Mouse (Mus musculus) CH12.LX (cell line): ENCODE results near the gene Fkbp14.

Experiments
- CHD2 ChIP-seq: IDR thresholded peaks from 2 replicates; pipeline ENCODE4 v1.6.1; 2011; ENCODE audit warnings: low read length, improper control_type of control experiment
- CTCF ChIP-seq, 2 experiments: IDR thresholded peaks in 1 of 2; conservative IDR thresholded peaks in 1 of 2; 2 replicates each; pipeline ENCODE4 v1.5.1; 2011 to 2012; ENCODE audit warnings: low read depth in 2 of 2, low read length in 2 of 2, improper control_type of control experiment in 1 of 2, inconsistent platforms in 1 of 2, mild to moderate bottlenecking in 1 of 2, moderate library complexity in 1 of 2
- E2F4 ChIP-seq: IDR thresholded peaks from 2 replicates; pipeline ENCODE4 v1.6.1; 2011; ENCODE audit warnings: low read depth, low read length, improper control_type of control experiment; ENCODE audit not compliant: insufficient replicate concordance
- EP300 ChIP-seq: IDR thresholded peaks from 2 replicates; pipeline ENCODE4 v1.6.1; 2011; ENCODE audit warnings: low read length, improper control_type of control experiment
- HCFC1 ChIP-seq: IDR thresholded peaks from 2 replicates; pipeline ENCODE4 v1.6.1; 2012; ENCODE audit warnings: low read depth, mild to moderate bottlenecking, inconsistent platforms, low read length, improper control_type of control experiment
- MAX ChIP-seq: IDR thresholded peaks from 2 replicates; pipeline ENCODE4 v1.6.1; 2011; ENCODE audit warnings: low read length, improper control_type of control experiment
- POLR2A ChIP-seq: IDR thresholded peaks from 2 replicates; pipeline ENCODE4 v1.6.1; 2011; ENCODE audit warnings: low read depth, mild to moderate bottlenecking, improper control_type of control experiment, low read length
- POLR2AphosphoS2 ChIP-seq: IDR thresholded peaks from 2 replicates; pipeline ENCODE4 v1.6.1; 2011; ENCODE audit warnings: low read depth, low read length, improper control_type of control experiment
- RCOR1 ChIP-seq: conservative IDR thresholded peaks from 2 replicates; pipeline ENCODE4 v1.6.1; 2012; ENCODE audit warnings: low read depth, mild to moderate bottlenecking, inconsistent platforms, low read length, improper control_type of control experiment
- USF1 ChIP-seq: IDR thresholded peaks from 2 replicates; pipeline ENCODE4 v1.6.1; 2014; ENCODE audit warnings: low read depth, mild to moderate bottlenecking, inconsistent platforms, low read length, improper control_type of control experiment
- USF2 ChIP-seq: conservative IDR thresholded peaks from 2 replicates; pipeline ENCODE4 v1.6.1; 2011; ENCODE audit warnings: low read depth, low read length, improper control_type of control experiment
- ZC3H11A ChIP-seq: IDR thresholded peaks from 2 replicates; pipeline ENCODE4 v1.6.1; 2012; ENCODE audit warnings: low read depth, mild to moderate bottlenecking, inconsistent platforms, low read length, improper control_type of control experiment

- TF ChIP-seq POLR2A (no peak), ZC3H11A (no peak), E2F4 (no peak), MAX (no peak), EP300 (no peak), CTCF (conservative IDR thresholded peaks at IDR 0.05 in 1 of 2, IDR thresholded peaks at IDR 0.05 in 1 of 2; ENCODE audit: low read depth in 2 of 2, low read length in 2 of 2) (peak in 1 of 2 experiments; percentile 52; a peak in 2 of 4 replicates), RCOR1 (no peak), HCFC1 (no peak), CHD2 (no peak), USF1 (no peak), USF2 (no peak), POLR2AphosphoS2 (no peak)
Measured at GRCm38 (mm10) chr6:54631462-54631861, 34.4 kb upstream of the Fkbp14 start.
